12 mouse cellular contexts compared by ENCODE assay signal in genomic region chr4:130140992-130141402, GRCm38 (mm10). TPM values are rescaled to one million over a fixed set of nuclear protein-coding genes. Genes with fewer than 3 reads are reported as not detected.
DNase-seq lines count a peak whose midpoint lies in the region; ATAC-seq and TF ChIP-seq lines count a peak whose summit lies in the region.
"Had no signal": no experiment of that assay in that cellular context is flagged by ENCODE, and none has a peak within 500 bp of the region (broad histone marks: within the 10 kb centered on the region; RNA-seq: fewer than 3 reads in every experiment).

No protein-coding gene starts in this region.

- TF ChIP-seq EP300 in stomach, postnatal 0 days (optimal IDR thresholded peaks at IDR 0.05): no peak

- no peak overlapping the region for H3K27ac ChIP-seq in forebrain, embryonic 13.5 days
- H3K27ac ChIP-seq in forebrain, embryonic 11.5 days (ENCODE audit: low read depth, low read length): no peak overlapping the region
- no peak overlapping the region for H3K27ac ChIP-seq in midbrain, embryonic 11.5 days (ENCODE audit: low read depth, low read length)
- no peak overlapping the region for H3K27ac ChIP-seq in stomach, postnatal 0 days (replicated peaks)
- H3K27ac ChIP-seq: liver, embryonic 13.5 days had no signal

- ATAC-seq in forebrain, embryonic 13.5 days: no peak
- no peak for ATAC-seq in forebrain, embryonic 11.5 days (replicated peaks; ENCODE audit: low FRiP score)
- ATAC-seq in midbrain, embryonic 11.5 days (ENCODE audit: low FRiP score): no peak
- no peak; the same call in 1 of the 2 replicates for ATAC-seq in stomach, postnatal 0 days (ENCODE audit: low FRiP score, low TSS enrichment)

- no peak overlapping the region for H3K4me3 ChIP-seq in forebrain, embryonic 13.5 days
- H3K4me3 ChIP-seq in forebrain, embryonic 11.5 days (ENCODE audit: low read depth, low read length): no peak overlapping the region
- no peak overlapping the region for H3K4me3 ChIP-seq in midbrain, embryonic 11.5 days (ENCODE audit: low read depth, low read length)
- H3K4me3 ChIP-seq in stomach, postnatal 0 days (ENCODE audit: low read depth, low read length): no peak overlapping the region
- H3K4me3 ChIP-seq: liver, embryonic 13.5 days had no signal

- H3K36me3 ChIP-seq in forebrain, embryonic 13.5 days (ENCODE audit: poor library complexity, severe bottlenecking): no peaks in the 10 kb centered on the region
- no peaks in the 10 kb centered on the region for H3K36me3 ChIP-seq in forebrain, embryonic 11.5 days (ENCODE audit: control insufficient read depth, insufficient read depth, low read length)
- no peaks in the 10 kb centered on the region for H3K36me3 ChIP-seq in midbrain, embryonic 11.5 days (ENCODE audit: control insufficient read depth, insufficient read depth, low read length)
- H3K36me3 ChIP-seq in stomach, postnatal 0 days (ENCODE audit: control insufficient read depth, insufficient read depth, low read length): no peaks in the 10 kb centered on the region
- H3K36me3 ChIP-seq: liver, embryonic 13.5 days had no signal

- no peak for DNase-seq in forebrain, embryonic 11.5 days (ENCODE audit: low spot score)
- peak; percentile 29 for DNase-seq in layer of hippocampus, adult 9-10 months (ENCODE audit: low spot score)
- DNase-seq in midbrain, embryonic 11.5 days (ENCODE audit: low spot score, missing footprints): peak; percentile 85
- peak; percentile 70 for DNase-seq in right cerebral cortex, postnatal 25 days
- no peak for DNase-seq in heart, adult 8-10 months (ENCODE audit: low spot score)
- no peak for DNase-seq in kidney, adult 11 months
- no peak for DNase-seq in stomach, postnatal 0 days (ENCODE audit: low spot score)
- DNase-seq: B cell, adult 2 months; liver, embryonic 13.5 days had no signal

- H3K9me3 ChIP-seq in forebrain, embryonic 13.5 days (replicated peaks): no peaks in the 10 kb centered on the region
- H3K9me3 ChIP-seq in forebrain, embryonic 11.5 days (ENCODE audit: control insufficient read depth, low read length): no peaks in the 10 kb centered on the region; the same call in 1 of the 2 replicates
- H3K9me3 ChIP-seq in midbrain, embryonic 11.5 days (ENCODE audit: control insufficient read depth, low read length): no peaks in the 10 kb centered on the region; the same call in 1 of the 2 replicates
- H3K9me3 ChIP-seq in stomach, postnatal 0 days (ENCODE audit: control insufficient read depth, low read length): no peaks in the 10 kb centered on the region
- H3K9me3 ChIP-seq: liver, embryonic 13.5 days had no signal

- no peak overlapping the region for H3K4me2 ChIP-seq in forebrain, embryonic 13.5 days
- no peak overlapping the region for H3K4me2 ChIP-seq in forebrain, embryonic 11.5 days (ENCODE audit: low read depth, low read length, severe bottlenecking)
- no peak overlapping the region for H3K4me2 ChIP-seq in midbrain, embryonic 11.5 days
- no peak overlapping the region for H3K4me2 ChIP-seq in stomach, postnatal 0 days (replicated peaks; ENCODE audit: low read depth)
- H3K4me2 ChIP-seq: liver, embryonic 13.5 days had no signal

- H3K9ac ChIP-seq in forebrain, embryonic 13.5 days: peak overlapping the region; percentile 19; the same call in 1 of the 2 replicates
- H3K9ac ChIP-seq in forebrain, embryonic 11.5 days (ENCODE audit: low read length): no peak overlapping the region
- no peak overlapping the region for H3K9ac ChIP-seq in midbrain, embryonic 11.5 days (ENCODE audit: low read length)
- H3K9ac ChIP-seq in stomach, postnatal 0 days (ENCODE audit: low read length): no peak overlapping the region
- H3K9ac ChIP-seq: liver, embryonic 13.5 days had no signal

- H3K27me3 ChIP-seq in forebrain, embryonic 13.5 days: peaks cover 62% of the 10 kb centered on the region
- peaks cover 27% of the 10 kb centered on the region for H3K27me3 ChIP-seq in forebrain, embryonic 11.5 days (ENCODE audit: control insufficient read depth, insufficient read depth, low read length)
- peaks cover 26% of the 10 kb centered on the region for H3K27me3 ChIP-seq in midbrain, embryonic 11.5 days (ENCODE audit: control insufficient read depth, insufficient read depth, low read length)
- H3K27me3 ChIP-seq in stomach, postnatal 0 days (ENCODE audit: control insufficient read depth, insufficient read depth, low read length): peaks cover 9% of the 10 kb centered on the region; the same call in 1 of the 2 replicates

- WGBS in forebrain, embryonic 13.5 days: 61% methylated on average over 9 of the region's 9 CpGs
- 70% methylated on average over 9 of the region's 9 CpGs for WGBS in forebrain, embryonic 11.5 days
- 63% methylated on average over 9 of the region's 9 CpGs for WGBS in midbrain, embryonic 11.5 days
- 35% methylated on average over 9 of the region's 9 CpGs for WGBS in stomach, postnatal 0 days

- peaks cover 21% of the 10 kb centered on the region for H3K4me1 ChIP-seq in forebrain, embryonic 13.5 days
- 0 out of 2 replicates have a peak, but pooled peaks cover 3% of the 10 kb centered on the region for H3K4me1 ChIP-seq in forebrain, embryonic 11.5 days (replicated peaks; ENCODE audit: control insufficient read depth, insufficient read depth, low read length)
- H3K4me1 ChIP-seq in midbrain, embryonic 11.5 days (ENCODE audit: control insufficient read depth, insufficient read depth, low read length): peaks cover 11% of the 10 kb centered on the region
- H3K4me1 ChIP-seq in stomach, postnatal 0 days (replicated peaks; ENCODE audit: control insufficient read depth, insufficient read depth): 0 out of 2 replicates have a peak, but pooled peaks cover 4% of the 10 kb centered on the region

- TF ChIP-seq CTCF in stomach, postnatal 0 days (IDR thresholded peaks at IDR 0.05; ENCODE audit: low read depth): no peak

RNA-seq across cellular contexts. Expression of gene Hcrtr1, which starts 1.8 kb away (rescaled TPM):
- polyA plus RNA-seq in forebrain, embryonic 13.5 days (2015; fragmentation: Nextera tagmentation; extraction: Ambion mirVana): 0.13 TPM in 1 of 2 replicates, not detected in the other
- polyA plus RNA-seq in forebrain, embryonic 11.5 days (2014; fragmentation: Nextera tagmentation; extraction: Ambion mirVana): 0.27 and 0.28 TPM in 2 replicates
- 0.14 and 0.18 TPM in 2 replicates for polyA plus RNA-seq in midbrain, embryonic 11.5 days (2014; fragmentation: Nextera tagmentation; extraction: Ambion mirVana)
- not detected for total RNA-seq in heart, adult 8-10 months (2022)
- polyA plus RNA-seq in stomach, postnatal 0 days (2015; fragmentation: Nextera tagmentation; extraction: Ambion mirVana): 0.39 and 0.73 TPM in 2 replicates
- total RNA-seq: hematopoietic stem cell, adult 5-6 weeks; megakaryocyte-erythroid progenitor cell, adult 5-6 weeks had no signal

RNA-seq across cellular contexts. Expression of gene Tinagl1, which starts 33.9 kb away (rescaled TPM):
- 2.6 and 3.1 TPM in 2 replicates for polyA plus RNA-seq in forebrain, embryonic 13.5 days (2015; fragmentation: Nextera tagmentation; extraction: Ambion mirVana)
- 7.6 and 7.9 TPM in 2 replicates for polyA plus RNA-seq in forebrain, embryonic 11.5 days (2014; fragmentation: Nextera tagmentation; extraction: Ambion mirVana)
- polyA plus RNA-seq in midbrain, embryonic 11.5 days (2014; fragmentation: Nextera tagmentation; extraction: Ambion mirVana): 5.1 and 6.1 TPM in 2 replicates
- 10 to 100 TPM; 44.8 to 57.2 (median 49.5) TPM for total RNA-seq in heart, adult 8-10 months (2022)
- polyA plus RNA-seq in stomach, postnatal 0 days (2015; fragmentation: Nextera tagmentation; extraction: Ambion mirVana): 123 and 131 TPM in 2 replicates

RNA-seq across cellular contexts. Expression of gene Pef1, which starts 38.6 kb away (rescaled TPM):
- polyA plus RNA-seq in forebrain, embryonic 13.5 days (2015; fragmentation: Nextera tagmentation; extraction: Ambion mirVana): 68.0 and 68.4 TPM in 2 replicates
- 62.7 and 75.8 TPM in 2 replicates for polyA plus RNA-seq in forebrain, embryonic 11.5 days (2014; fragmentation: Nextera tagmentation; extraction: Ambion mirVana)
- polyA plus RNA-seq in midbrain, embryonic 11.5 days (2014; fragmentation: Nextera tagmentation; extraction: Ambion mirVana): 71.6 and 72.3 TPM in 2 replicates
- total RNA-seq in heart, adult 8-10 months (2022): 10 to 100 TPM; 31.1 to 42.7 (median 38.2) TPM
- polyA plus RNA-seq in stomach, postnatal 0 days (2015; fragmentation: Nextera tagmentation; extraction: Ambion mirVana): 63.7 and 64.7 TPM in 2 replicates

Comparison
In these comparisons a context has a peak if more than half of its experiments do, and no peak if none do; other contexts are left out.
1. DNase-seq: peak in layer of hippocampus, adult 9-10 months (single experiment), midbrain, embryonic 11.5 days (single experiment) and right cerebral cortex, postnatal 25 days (single experiment); none in forebrain, embryonic 11.5 days (single experiment), heart, adult 8-10 months (single experiment), kidney, adult 11 months (single experiment) and stomach, postnatal 0 days (single experiment).
2. RNA of gene Tinagl1, which starts 33.9 kb away (polyA plus RNA-seq): 123 to 131 TPM in stomach, postnatal 0 days; 7.6 to 7.9 TPM in forebrain, embryonic 11.5 days, 5.1 to 6.1 TPM in midbrain, embryonic 11.5 days and 2.6 to 3.1 TPM in forebrain, embryonic 13.5 days; every median in the first group is over 10 times any median in the second.